Mouse (Mus musculus) inflammation-experienced regulatory T-cells, adult 6 months (primary cell): ENCODE results near the gene Rnf222. TPM values are rescaled to one million over a fixed set of nuclear protein-coding genes. Genes with fewer than 3 reads are reported as not detected.

Source experiments
- ATAC-seq: one replicate; pipeline ENCODE4 v1.8.0; 2017
- polyA plus RNA-seq, 3 experiments: library from polyadenylated mRNA; unstranded; fragments of 100-300 nt; shearing (Covaris generic); gene quantifications; one replicate each; pipeline ENCODE4 v1.2.1; 2017

Gene Rnf222
- polyA plus RNA-seq, result not detected

GRCm38 (mm10) chr11:68888253-68888652, at the start of gene Rnf222:
Gene Rnf222, plus strand, starts transcription at chr11:68888553.
- no peak for ATAC-seq

- no peak for ATAC-seq
Observed at GRCm38 (mm10) chr11:68839606-68840005, 48.7 kb upstream of the Rnf222 start.

- ATAC-seq, result no peak
Observed at GRCm38 (mm10) chr11:68850862-68851261, 37.5 kb upstream of the Rnf222 start.

- ATAC-seq, result no peak
Observed at GRCm38 (mm10) chr11:68851644-68852485, 36.5 kb upstream of the Rnf222 start.

- ATAC-seq, result peak; percentile 19
Observed at GRCm38 (mm10) chr11:68852486-68852901, 35.9 kb upstream of the Rnf222 start.

- ATAC-seq, result peak; percentile 94
Observed at GRCm38 (mm10) chr11:68852932-68853409, 35.4 kb upstream of the Rnf222 start.

GRCm38 (mm10) chr11:68853611-68854401, 34.5 kb upstream of the Rnf222 start:
- ATAC-seq, result no peak

GRCm38 (mm10) chr11:68854621-68855020, 33.7 kb upstream of the Rnf222 start:
- ATAC-seq, result no peak

- ATAC-seq, result no peak
Observed at GRCm38 (mm10) chr11:68857329-68857728, 31.0 kb upstream of the Rnf222 start.

- no peak for ATAC-seq
Observed at GRCm38 (mm10) chr11:68859943-68860593, 28.3 kb upstream of the Rnf222 start.

- no peak for ATAC-seq
Observed at GRCm38 (mm10) chr11:68862260-68862659, 26.1 kb upstream of the Rnf222 start.

GRCm38 (mm10) chr11:68863631-68864091, 24.7 kb upstream of the Rnf222 start:
- ATAC-seq, result no peak

GRCm38 (mm10) chr11:68864544-68865189, 23.7 kb upstream of the Rnf222 start:
- no peak for ATAC-seq

GRCm38 (mm10) chr11:68871277-68871676, 17.1 kb upstream of the Rnf222 start:
- no peak for ATAC-seq

- ATAC-seq, result no peak
Observed at GRCm38 (mm10) chr11:68871748-68872147, 16.6 kb upstream of the Rnf222 start, which contains the start of gene Ndel1. Gene Ndel1, minus strand, starts transcription at chr11:68871858.

- ATAC-seq, result no peak
Observed at GRCm38 (mm10) chr11:68874841-68875240, 13.5 kb upstream of the Rnf222 start.

GRCm38 (mm10) chr11:68878811-68879210, 9.5 kb upstream of the Rnf222 start:
- ATAC-seq, result no peak

GRCm38 (mm10) chr11:68882107-68882506, 6.2 kb upstream of the Rnf222 start:
- ATAC-seq, result no peak

- ATAC-seq, result no peak
Observed at GRCm38 (mm10) chr11:68883843-68884242, 4.5 kb upstream of the Rnf222 start.

GRCm38 (mm10) chr11:68884368-68884767, 4.0 kb upstream of the Rnf222 start:
- no peak for ATAC-seq

- ATAC-seq, result no peak
Observed at GRCm38 (mm10) chr11:68886091-68886490, 2.3 kb upstream of the Rnf222 start.

GRCm38 (mm10) chr11:68888653-68889052, 300 bp downstream of the Rnf222 start:
- no peak for ATAC-seq
